Mouse (Mus musculus) CD4-positive helper T cell, adult 2 months (primary cell): Measurements from ENCODE around the gene Slc25a25.

Experiments
- DNase-seq: peaks from one replicate; pipeline ENCODE4 v3.0.0-alpha.2; 2012; ENCODE audit warnings: low read depth, missing footprints, low spot score

Gene Slc25a25

GRCm38 (mm10) chr2:32429215-32429891, 21.9 kb downstream of the Slc25a25 start:
- no peak for DNase-seq

- DNase-seq, result no peak
Observed at GRCm38 (mm10) chr2:32428262-32428722, 23.0 kb downstream of the Slc25a25 start.

- no peak for DNase-seq
Observed at GRCm38 (mm10) chr2:32427720-32428119, 23.5 kb downstream of the Slc25a25 start.

- no peak for DNase-seq
Observed at GRCm38 (mm10) chr2:32426141-32426540, 25.1 kb downstream of the Slc25a25 start.

- DNase-seq, result no peak
Observed at GRCm38 (mm10) chr2:32425568-32425967, 25.7 kb downstream of the Slc25a25 start.

DNA sequence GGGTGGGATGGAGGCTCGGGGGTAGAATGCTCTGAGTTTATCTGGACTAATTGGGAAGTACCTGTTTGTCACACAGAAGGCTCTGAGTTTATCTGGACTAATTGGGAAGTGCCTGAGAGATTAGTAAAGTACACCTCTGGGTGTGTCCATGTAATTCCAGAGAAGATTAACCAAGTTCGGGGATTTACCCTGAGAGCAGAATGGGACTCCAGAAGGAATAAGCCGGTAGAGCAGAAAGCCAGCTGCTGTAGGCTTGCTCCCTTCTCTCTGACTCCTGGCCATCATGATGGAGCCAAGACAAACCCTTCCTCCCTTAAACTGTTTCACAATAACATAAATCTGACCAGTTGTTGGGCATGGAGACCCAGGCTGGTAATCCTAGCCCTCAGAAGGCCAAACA, 26.4 kb downstream of the Slc25a25 start:
- DNase-seq, result no peak

DNA sequence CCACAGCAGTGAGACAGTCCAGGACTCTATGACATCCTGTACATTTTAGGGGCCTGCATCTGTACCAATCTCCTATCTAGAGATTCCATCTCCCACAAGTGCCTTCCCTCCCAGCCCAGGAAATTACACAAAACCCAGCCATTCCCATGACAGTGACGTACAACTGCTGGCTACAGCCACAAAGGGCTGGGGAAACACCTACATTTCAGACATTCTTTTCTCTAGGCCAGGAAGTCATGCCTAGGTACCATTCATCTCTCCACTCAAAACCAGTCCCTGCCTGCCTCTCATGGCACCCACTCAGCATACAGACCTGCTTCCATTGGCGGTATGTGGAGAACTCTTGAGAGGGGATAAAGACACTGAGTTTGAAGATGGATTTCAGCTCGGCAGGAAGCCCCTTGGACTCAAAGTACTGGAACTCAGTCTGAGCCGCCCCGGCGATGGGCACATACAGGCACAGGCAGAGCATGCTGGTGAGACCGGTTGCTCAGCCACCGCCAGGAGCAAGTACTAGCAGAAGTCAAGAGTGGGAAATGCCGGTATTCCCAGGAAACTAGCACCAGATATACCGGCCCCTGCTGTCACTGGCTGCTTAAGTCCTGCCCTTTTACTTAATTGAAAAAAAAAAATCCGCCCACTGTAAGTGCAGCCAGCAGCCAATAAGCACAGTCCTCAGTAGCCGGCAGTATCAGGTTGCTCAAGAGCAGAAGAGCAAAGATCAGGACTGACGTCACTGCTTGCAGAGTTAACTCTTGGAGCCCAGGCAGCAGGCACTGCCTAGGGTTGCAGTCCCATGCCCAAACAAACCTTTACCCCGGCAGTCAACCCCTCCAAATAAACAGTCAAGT, 27.5 kb downstream of the Slc25a25 start:
- DNase-seq, result peak; percentile 67

DNA sequence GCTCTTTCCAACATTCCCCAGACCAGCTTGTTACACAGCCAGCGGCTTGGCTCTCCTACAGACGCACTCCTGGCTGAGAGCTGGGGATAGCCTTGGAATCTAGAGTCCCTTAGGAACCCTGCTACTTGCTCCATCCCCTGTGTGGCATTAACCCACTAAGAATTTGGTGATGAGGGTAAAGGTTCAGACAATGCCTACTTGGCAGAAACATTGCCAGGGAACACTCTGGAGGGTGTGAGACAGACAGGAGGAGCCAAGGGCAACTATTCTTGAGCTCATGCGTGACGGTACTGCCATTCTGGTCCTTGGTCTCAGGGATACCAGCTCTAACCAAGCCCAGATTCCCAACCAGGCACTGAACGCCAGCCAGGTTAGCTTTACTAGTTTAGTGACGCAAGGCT, 29.4 kb downstream of the Slc25a25 start:
- no peak for DNase-seq

GRCm38 (mm10) chr2:32420647-32421046, 30.6 kb downstream of the Slc25a25 start:
- DNase-seq, result no peak

GRCm38 (mm10) chr2:32420066-32420608, 31.1 kb downstream of the Slc25a25 start:
- no peak for DNase-seq

DNA sequence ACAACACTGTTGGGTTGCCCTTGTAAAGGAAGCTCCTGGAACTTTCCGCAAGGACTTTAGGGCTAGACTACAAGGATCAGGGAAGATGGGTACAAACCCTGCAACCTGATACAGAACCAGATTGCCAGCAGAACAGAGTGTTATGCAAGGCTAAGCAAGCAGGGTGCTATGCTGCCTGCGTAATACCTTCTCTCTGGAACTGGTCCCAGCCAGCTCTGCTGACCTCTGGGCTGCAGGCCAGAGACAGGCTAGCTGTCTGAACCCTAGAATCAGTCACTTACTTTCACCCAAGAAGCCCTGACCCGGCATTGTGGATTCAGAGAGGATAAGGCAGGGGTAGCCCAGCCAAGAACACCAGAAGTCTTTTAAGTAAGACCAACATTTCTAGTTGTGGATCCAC, 31.9 kb downstream of the Slc25a25 start:
- no peak for DNase-seq

DNA sequence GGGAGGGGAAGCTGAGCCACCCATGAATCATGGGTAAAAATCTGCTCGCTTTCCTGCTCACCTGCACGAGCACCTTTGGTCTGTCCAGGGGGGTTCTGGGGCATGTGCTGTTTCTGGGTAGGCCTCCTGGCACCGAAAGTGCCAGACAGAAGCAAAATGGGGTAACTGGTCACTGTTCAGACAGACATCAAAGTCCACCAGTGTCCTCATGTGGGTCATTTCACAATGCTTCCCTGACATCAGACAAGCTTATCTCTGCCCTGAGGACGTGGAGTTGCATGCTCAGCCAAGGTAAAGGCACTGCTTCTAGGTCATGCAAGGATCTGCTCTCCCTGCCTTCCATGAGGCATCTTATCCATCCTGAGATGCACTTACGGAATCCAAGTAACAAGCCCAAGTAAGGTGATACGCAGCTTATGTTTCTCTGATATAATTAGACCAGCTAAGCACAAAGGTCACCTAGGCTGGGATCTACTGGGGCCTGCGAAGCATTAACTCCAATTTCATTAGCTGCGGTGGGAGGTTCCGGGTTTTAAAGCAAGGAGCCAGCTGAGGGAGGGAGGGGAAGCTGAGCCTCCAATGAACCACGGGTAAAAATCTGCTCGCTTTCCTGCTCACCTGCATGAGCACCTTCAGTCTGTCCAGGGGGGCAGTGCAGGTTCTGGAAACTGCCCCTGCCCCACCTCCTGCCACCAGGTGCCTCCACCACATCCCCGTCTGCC, 32.7 kb downstream of the Slc25a25 start:
- DNase-seq, result no peak

- no peak for DNase-seq
Observed at GRCm38 (mm10) chr2:32417486-32417885, 33.8 kb downstream of the Slc25a25 start.

DNA sequence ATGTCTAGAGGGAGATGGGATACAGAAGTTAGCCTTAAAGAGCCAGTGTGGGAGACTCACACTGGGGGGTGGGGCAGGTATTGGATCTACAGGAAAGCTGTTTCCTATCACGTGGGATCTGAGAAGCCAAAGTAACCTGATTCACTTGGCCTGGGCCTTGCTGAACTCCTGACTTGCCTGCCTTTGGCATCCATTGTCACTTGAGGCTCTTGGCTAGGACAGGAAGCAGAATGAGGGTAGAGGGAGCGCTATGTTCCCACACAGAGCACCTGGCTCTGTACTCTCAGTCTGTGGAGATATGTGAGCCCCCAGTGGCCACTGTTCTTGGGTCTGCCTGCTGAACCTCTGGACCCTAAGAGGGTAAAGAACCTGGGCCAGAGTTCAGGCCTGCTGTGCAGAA, 34.7 kb downstream of the Slc25a25 start:
- no peak for DNase-seq

DNA sequence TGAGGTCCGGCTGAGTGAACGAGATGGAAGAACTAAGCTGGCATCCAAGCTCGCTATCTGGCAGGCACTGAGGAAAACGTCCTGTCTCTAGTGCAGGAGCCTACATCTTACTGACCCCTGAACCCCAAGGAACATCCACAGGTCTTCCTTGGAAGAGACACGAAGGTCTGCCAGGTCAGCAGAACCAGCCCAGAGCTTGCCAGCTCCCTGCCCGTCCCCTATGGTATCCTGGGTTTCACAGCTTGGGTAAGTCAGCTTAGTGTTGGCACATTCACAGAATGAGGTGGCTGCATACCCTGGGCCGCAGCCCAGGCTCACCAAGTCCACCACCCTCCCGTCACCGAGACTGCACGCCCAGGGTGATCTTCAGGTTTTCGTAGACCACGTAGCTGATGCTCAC, 35.4 kb downstream of the Slc25a25 start:
- no peak for DNase-seq

DNA sequence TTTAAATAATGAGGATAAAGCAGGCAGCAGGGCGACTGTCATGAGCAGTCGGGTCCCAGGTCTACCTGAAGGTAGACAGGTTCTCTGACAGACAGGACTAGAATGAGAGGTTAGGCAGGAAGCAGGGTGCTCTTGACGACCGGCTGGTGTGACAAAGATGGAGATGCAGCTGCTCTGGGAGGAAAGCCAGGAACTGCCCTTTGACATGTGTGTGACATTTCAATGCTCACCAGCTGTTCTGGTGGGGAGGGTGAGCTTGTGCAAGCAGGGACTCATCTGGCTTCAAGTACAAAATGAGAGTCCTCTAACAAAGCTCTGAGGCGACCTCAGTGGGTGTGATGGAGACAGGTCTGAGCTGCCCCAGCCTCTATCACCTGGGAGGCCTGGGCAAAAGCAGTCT, 37.3 kb downstream of the Slc25a25 start:
- no peak for DNase-seq

- no peak for DNase-seq
Observed at GRCm38 (mm10) chr2:32412742-32413531, 38.3 kb downstream of the Slc25a25 start.

- DNase-seq, result no peak
Observed at GRCm38 (mm10) chr2:32411407-32411806, 39.8 kb downstream of the Slc25a25 start.

DNA sequence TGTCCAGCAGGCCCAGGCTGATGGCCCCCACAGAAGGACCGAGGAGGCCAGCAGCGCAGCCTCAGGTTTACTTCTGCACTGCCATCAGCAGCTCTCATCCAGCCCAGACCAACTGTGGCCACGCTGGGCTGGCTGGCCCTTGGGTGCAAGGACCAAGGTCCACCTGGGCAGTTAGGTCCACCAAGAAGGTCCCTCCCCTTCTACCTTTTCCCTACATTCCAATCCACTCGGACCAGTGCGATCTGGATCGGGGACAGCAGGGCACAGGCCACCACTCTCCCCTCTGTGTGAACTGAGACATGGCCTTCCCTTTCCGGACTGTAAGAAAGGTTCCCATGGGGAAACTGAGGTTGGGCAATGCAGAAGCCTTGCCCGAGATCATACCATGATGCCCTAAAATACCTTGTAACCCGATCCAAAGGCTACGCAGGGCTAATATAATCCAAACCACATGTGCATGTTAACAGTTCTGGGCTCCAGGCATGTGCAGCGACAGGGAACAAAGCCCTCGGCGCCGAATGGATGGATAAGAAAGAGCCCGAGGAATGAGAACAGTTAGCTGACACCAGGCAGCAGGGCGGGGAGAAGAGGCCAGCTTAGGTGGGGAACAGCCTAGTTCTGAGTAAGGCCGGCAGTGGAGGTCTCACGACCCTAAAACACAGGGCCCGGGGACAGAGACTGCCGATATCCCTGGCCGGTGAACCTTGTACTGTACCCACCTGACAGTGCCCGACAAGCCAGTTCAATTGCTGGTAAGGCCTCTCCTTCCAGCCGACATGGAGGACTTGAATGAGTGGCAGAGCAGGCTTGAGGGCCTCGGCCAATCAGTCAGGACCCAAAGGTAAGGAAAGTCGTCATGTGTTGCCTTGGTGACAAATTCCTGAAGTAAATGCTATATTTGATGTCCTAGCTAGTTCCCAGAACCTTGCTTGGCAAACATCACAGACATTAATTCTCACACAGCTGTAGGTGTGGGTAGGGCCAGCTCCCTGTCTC, 42.5 kb downstream of the Slc25a25 start:
- DNase-seq, result no peak
